Mouse (Mus musculus) midbrain, postnatal 0 days (tissue): Measurements from ENCODE around the gene Asrgl1. TPM values are rescaled to one million over a fixed set of nuclear protein-coding genes. Genes with fewer than 3 reads are reported as not detected.
"Not testable (repeated sequence)": the region's sequence is repeated elsewhere in the genome, so short reads cannot be mapped to it uniquely, and the experiment has no call there.

ENCODE experiments used
- ATAC-seq: fragments of 200-750 bp; cut with Nextera tagmentation; 2 replicates; pipeline ENCODE4 v1.8.0; 2017; ENCODE audit warnings: moderate number of reproducible peaks, mild to moderate bottlenecking, moderate TSS enrichment, moderate library complexity; ENCODE audit not compliant: low FRiP score
- DNase-seq: peaks from one replicate; pipeline ENCODE4 v3.0.0-alpha.2; 2015; ENCODE audit warnings: low spot score
- H3K27ac ChIP-seq: fragments of 300-500 bp; sonication (generic); 2 replicates; pipeline ENCODE4 v1.5.1; 2014; ENCODE audit warnings: low read depth, mild to moderate bottlenecking, low read length, mixed read lengths
- H3K27me3 ChIP-seq: fragments of 300-500 bp; sonication (generic); 2 replicates; pipeline ENCODE4 v1.6.1; 2014; ENCODE audit warnings: low read length, control low read depth, mixed read lengths; ENCODE audit not compliant: insufficient read depth
- H3K36me3 ChIP-seq: fragments of 300-500 bp; sonication (generic); 2 replicates; pipeline ENCODE4 v1.6.1; 2014; ENCODE audit warnings: low read length, control low read depth, mixed read lengths; ENCODE audit not compliant: insufficient read depth
- H3K4me1 ChIP-seq: fragments of 300-500 bp; sonication (generic); 2 replicates; pipeline ENCODE4 v1.6.1; 2014; ENCODE audit warnings: mild to moderate bottlenecking, control low read depth, antibody characterized with exemption, low read length, mixed read lengths; ENCODE audit not compliant: insufficient read depth
- H3K4me2 ChIP-seq: fragments of 300-500 bp; sonication (generic); 2 replicates; pipeline ENCODE4 v1.6.1; 2014; ENCODE audit warnings: low read depth, mild to moderate bottlenecking, low read length, mixed read lengths; ENCODE audit not compliant: poor library complexity, severe bottlenecking
- H3K4me3 ChIP-seq: fragments of 300-500 bp; sonication (generic); 2 replicates; pipeline ENCODE4 v1.5.1; 2014; ENCODE audit warnings: low read depth, mild to moderate bottlenecking, low read length, moderate library complexity
- H3K9ac ChIP-seq: fragments of 300-500 bp; sonication (generic); replicated peaks from 2 replicates; pipeline ENCODE4 v1.6.1; 2014; ENCODE audit warnings: mild to moderate bottlenecking, low read length, moderate library complexity, mixed read lengths; ENCODE audit not compliant: poor library complexity, severe bottlenecking
- H3K9me3 ChIP-seq: fragments of 300-500 bp; sonication (generic); 2 replicates; pipeline ENCODE4 v1.6.1; 2016; ENCODE audit warnings: low read length, control low read depth
- CTCF ChIP-seq: IDR thresholded peaks from 2 replicates; pipeline ENCODE4 v1.5.1; 2016; ENCODE audit warnings: antibody characterized with exemption, mild to moderate bottlenecking
- WGBS: fragments of 180-500 bp; shearing (Covaris S2); extraction: QIAGEN DNeasy Blood & Tissue Kit; methylation state at CpG from one replicate; pipeline ENCODE4 v1.1.7; 2014; 5-methylcytosine and 5-hydroxymethylcytosine counted together
- polyA plus RNA-seq: library from polyadenylated mRNA; unstranded; fragments of >200 nt; fragmentation: Nextera tagmentation; extraction: Ambion mirVana; gene quantifications from 2 replicates; pipeline ENCODE4 v1.2.1, GENCODE M21; 2015
- total RNA-seq: library from RNA; depleted of rRNA; stranded (reverse); fragments of >200 nt; gene quantifications from 2 replicates; pipeline ENCODE4 v1.2.3, GENCODE M21; 2014; rRNA removed

Asrgl1 gene
- total RNA-seq = 30.3 and 33.4 TPM in 2 replicates
- polyA plus RNA-seq = 45.4 and 46.9 TPM in 2 replicates

- no peaks in the 10 kb centered on the region for H3K4me1 ChIP-seq
Measured at GRCm38 (mm10) chr19:9135512-9136331, at the start of gene Asrgl1. Gene Asrgl1 (minus strand): TSS chr19:9135636.

GRCm38 (mm10) chr19:9146214-9146613 is 10.8 kb upstream of the Asrgl1 start:
- 79% methylated on average over 4 of the region's 4 CpGs for WGBS
- TF ChIP-seq CTCF = peak; percentile 15; the same call in 1 of the 2 replicates
- H3K9ac ChIP-seq = no peak overlapping the region
- H3K4me1 ChIP-seq = no peaks in the 10 kb centered on the region
- no peak overlapping the region for H3K4me2 ChIP-seq
- DNase-seq = no peak
- no peak overlapping the region for H3K27ac ChIP-seq
- H3K9me3 ChIP-seq = no peaks in the 10 kb centered on the region
- ATAC-seq = no peak
- no peak overlapping the region for H3K4me3 ChIP-seq
- H3K36me3 ChIP-seq = no peaks in the 10 kb centered on the region
- H3K27me3 ChIP-seq = no peaks in the 10 kb centered on the region

More at GRCm38 (mm10) chr19:9135512-9136331, at the start of gene Asrgl1:
- TF ChIP-seq CTCF = peak; percentile 44
- no peaks in the 10 kb centered on the region for H3K27me3 ChIP-seq
- peak within 1 kb of the TSS; percentile 79 for H3K9ac ChIP-seq
- H3K36me3 ChIP-seq = no peaks in the 10 kb centered on the region
- 9% methylated on average over 31 of the region's 31 CpGs for WGBS
- peak within 1 kb of the TSS; percentile 69 for H3K4me3 ChIP-seq
- ATAC-seq = peak; percentile 97
- peak within 1 kb of the TSS; percentile 99 for H3K4me2 ChIP-seq
- no peaks in the 10 kb centered on the region for H3K9me3 ChIP-seq
- peak within 1 kb of the TSS; percentile 68 for H3K27ac ChIP-seq
- DNase-seq = peak; percentile 93

- Histone ChIP-seq H3K27me3 (no peaks in the 10 kb centered on the region), H3K9ac (no peak overlapping the region), H3K4me3 (no peak overlapping the region), H3K9me3 (no peaks in the 10 kb centered on the region), H3K36me3 (no peaks in the 10 kb centered on the region), H3K27ac (peak overlapping the region; percentile 62), H3K4me1 (no peaks in the 10 kb centered on the region), H3K4me2 (no peak overlapping the region)
- peak; percentile 86 for ATAC-seq
- no peak for TF ChIP-seq CTCF
- DNase-seq = peak; percentile 77
Measured at GRCm38 (mm10) chr19:9143639-9144125, 8.2 kb upstream of the Asrgl1 start.

GRCm38 (mm10) chr19:9143230-9143629 is 7.8 kb upstream of the Asrgl1 start:
- peak; percentile 76 for ATAC-seq
- peak; percentile 51 for DNase-seq

GRCm38 (mm10) chr19:9140361-9140760 is 4.9 kb upstream of the Asrgl1 start:
- H3K27ac ChIP-seq, H3K4me2 ChIP-seq, H3K4me3 ChIP-seq, H3K4me1 ChIP-seq, ATAC-seq, H3K27me3 ChIP-seq, H3K9ac ChIP-seq, DNase-seq, H3K9me3 ChIP-seq, H3K36me3 ChIP-seq: not testable (repeated sequence)
- whole genome bisulfite sequencing = 89% methylated on average over 1 of the region's 1 CpGs

More at GRCm38 (mm10) chr19:9143230-9143629, 7.8 kb upstream of the Asrgl1 start:
- Histone ChIP-seq H3K9ac (no peak overlapping the region), H3K27me3 (no peaks in the 10 kb centered on the region), H3K27ac (peak overlapping the region; percentile 28), H3K36me3 (no peaks in the 10 kb centered on the region), H3K9me3 (no peaks in the 10 kb centered on the region), H3K4me2 (no peak overlapping the region), H3K4me3 (no peak overlapping the region), H3K4me1 (no peaks in the 10 kb centered on the region)
- no peak for TF ChIP-seq CTCF
- WGBS = 72% methylated on average over 2 of the region's 2 CpGs

GRCm38 (mm10) chr19:9137159-9137558 is 1.7 kb upstream of the Asrgl1 start:
- no peaks in the 10 kb centered on the region for H3K27me3 ChIP-seq

More at GRCm38 (mm10) chr19:9137159-9137558, 1.7 kb upstream of the Asrgl1 start:
- no peak for TF ChIP-seq CTCF
- no peak overlapping the region for H3K4me3 ChIP-seq
- no peak overlapping the region for H3K9ac ChIP-seq
- H3K9me3 ChIP-seq = no peaks in the 10 kb centered on the region
- H3K27ac ChIP-seq = no peak overlapping the region
- no peak overlapping the region for H3K4me2 ChIP-seq
- DNase-seq (no peak), ATAC-seq (no peak)
- H3K36me3 ChIP-seq = no peaks in the 10 kb centered on the region
- no peaks in the 10 kb centered on the region for H3K4me1 ChIP-seq
- 91% methylated on average over 1 of the region's 1 CpGs for WGBS
